Mouse (Mus musculus) spleen, adult 12 weeks (tissue): ENCODE data around the gene Ttc21b.
"Not testable (repeated sequence)": the region's sequence is repeated elsewhere in the genome, so short reads cannot be mapped to it uniquely, and the experiment has no call there.

Source experiments
- DNase-seq: peaks from one replicate; pipeline ENCODE4 v3.0.0; 2022; ENCODE audit warnings: low spot score

The Ttc21b gene

GRCm38 (mm10) chr2:66256220-66257131 lies at the start of gene Ttc21b:
Gene Ttc21b (minus strand): TSS chr2:66256617.
- DNase-seq = peak; percentile 65

- no peak for DNase-seq
Measured at GRCm38 (mm10) chr2:66272551-66272950, 16.1 kb upstream of the Ttc21b start.

- DNase-seq = no peak
Measured at GRCm38 (mm10) chr2:66244013-66244412, 12.4 kb downstream of the Ttc21b start.

- no peak for DNase-seq
Measured at GRCm38 (mm10) chr2:66240334-66240733, 16.1 kb downstream of the Ttc21b start.

GRCm38 (mm10) chr2:66238886-66239285 lies 17.5 kb downstream of the Ttc21b start:
- DNase-seq = no peak

GRCm38 (mm10) chr2:66220954-66221353 lies 35.5 kb downstream of the Ttc21b start:
- DNase-seq = no peak

GRCm38 (mm10) chr2:66209875-66210274 lies 46.5 kb downstream of the Ttc21b start:
- no peak for DNase-seq

- no peak for DNase-seq
Measured at GRCm38 (mm10) chr2:66209353-66209752, 47.1 kb downstream of the Ttc21b start.

- DNase-seq = no peak
Measured at GRCm38 (mm10) chr2:66206796-66207195, 49.6 kb downstream of the Ttc21b start.

- DNase-seq = no peak
Measured at GRCm38 (mm10) chr2:66204218-66204617, 52.2 kb downstream of the Ttc21b start.

GRCm38 (mm10) chr2:66200195-66200594 lies 56.2 kb downstream of the Ttc21b start:
- no peak for DNase-seq

GRCm38 (mm10) chr2:66191691-66192100 lies 64.7 kb downstream of the Ttc21b start:
- no peak for DNase-seq

- DNase-seq = no peak
Measured at GRCm38 (mm10) chr2:66190157-66190556, 66.3 kb downstream of the Ttc21b start.

- not testable (repeated sequence) for DNase-seq
Measured at GRCm38 (mm10) chr2:66189197-66189596, 67.2 kb downstream of the Ttc21b start.

GRCm38 (mm10) chr2:66187520-66187919 lies 68.9 kb downstream of the Ttc21b start:
- no peak for DNase-seq

GRCm38 (mm10) chr2:66184431-66185164 lies 71.8 kb downstream of the Ttc21b start:
- no peak for DNase-seq

GRCm38 (mm10) chr2:66180293-66180692 lies 76.1 kb downstream of the Ttc21b start:
- DNase-seq = no peak

- DNase-seq = no peak
Measured at GRCm38 (mm10) chr2:66179782-66180181, 76.6 kb downstream of the Ttc21b start.

GRCm38 (mm10) chr2:66178848-66179215 lies 77.6 kb downstream of the Ttc21b start:
- DNase-seq = no peak

GRCm38 (mm10) chr2:66177886-66178847 lies 78.2 kb downstream of the Ttc21b start:
- DNase-seq = no peak

- no peak for DNase-seq
Measured at GRCm38 (mm10) chr2:66177017-66177416, 79.4 kb downstream of the Ttc21b start.

- DNase-seq = no peak
Measured at GRCm38 (mm10) chr2:66173134-66173533, 83.3 kb downstream of the Ttc21b start.
